Mouse (Mus musculus): ENCODE measurements around the gene Abcb6.

Gene Abcb6

GRCm38 (mm10) chr1:75142301-75143261 lies 37.6 kb downstream of the Abcb6 start, which contains the start of the genes Cnppd1 and Retreg2:
Gene Cnppd1 (minus strand): TSS chr1:75142711.
Gene Retreg2 (plus strand): TSS chr1:75142778.
- DNase-seq: peak; percentile 98

GRCm38 (mm10) chr1:75141486-75142190 lies 38.6 kb downstream of the Abcb6 start:
- peak; percentile 82 for DNase-seq

GRCm38 (mm10) chr1:75140601-75141190 lies 39.5 kb downstream of the Abcb6 start:
- peak; percentile 18 for DNase-seq

DNA sequence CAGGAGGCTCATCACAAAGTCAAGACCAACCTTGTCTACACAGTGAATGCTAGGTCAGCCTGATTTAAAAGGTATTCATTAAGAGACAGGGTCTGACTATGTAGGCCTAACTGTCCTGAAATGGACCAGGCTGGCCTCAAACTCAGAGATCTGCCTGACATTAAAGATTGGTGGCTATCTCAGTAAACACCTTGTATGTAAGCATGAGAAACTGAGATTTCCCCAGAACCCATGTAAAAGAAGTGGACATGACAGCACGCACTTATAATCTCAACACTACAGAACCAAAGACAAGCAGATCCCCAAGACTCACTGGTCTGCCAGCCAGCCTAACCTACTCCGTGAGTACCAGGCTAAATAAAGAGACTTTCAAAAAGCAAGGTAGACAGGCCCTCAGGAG lies 41.7 kb downstream of the Abcb6 start:
- DNase-seq: no peak

- no peak for DNase-seq
Observed at GRCm38 (mm10) chr1:75136730-75137129, 43.5 kb downstream of the Abcb6 start.

DNA sequence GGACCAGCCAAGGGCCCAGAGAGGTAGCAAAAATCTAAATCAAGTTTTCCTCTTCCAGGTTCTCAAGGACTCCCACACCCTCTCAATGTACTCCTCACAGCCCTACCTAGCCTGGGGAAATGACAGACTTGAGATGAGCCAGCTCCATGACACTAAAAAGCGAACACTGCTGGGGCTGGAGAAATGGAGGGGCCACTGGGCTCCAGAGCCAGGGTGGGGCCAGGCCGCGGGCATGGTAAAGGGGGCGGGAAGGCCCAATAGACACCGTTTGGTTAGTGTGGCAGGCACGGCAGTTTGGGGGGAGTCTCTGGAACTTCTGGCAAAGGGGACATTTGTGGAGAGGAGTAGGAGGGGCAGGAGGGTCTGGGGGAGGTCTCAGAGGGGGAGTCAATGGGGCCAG lies 43.9 kb downstream of the Abcb6 start:
- DNase-seq: no peak

- no peak for DNase-seq
Observed at GRCm38 (mm10) chr1:75133421-75134207, 46.6 kb downstream of the Abcb6 start, which contains the start of gene Slc23a3. Gene Slc23a3 (minus strand): TSS chr1:75133890.

- DNase-seq: no peak
Observed at GRCm38 (mm10) chr1:75128641-75129040, 51.6 kb downstream of the Abcb6 start.

- no peak for DNase-seq
Observed at GRCm38 (mm10) chr1:75125418-75125817, 54.8 kb downstream of the Abcb6 start.

GRCm38 (mm10) chr1:75124346-75125321 lies 55.6 kb downstream of the Abcb6 start, which contains the start of gene Nhej1:
Gene Nhej1 (minus strand): TSS chr1:75125200.
- peak; percentile 97 for DNase-seq

DNA sequence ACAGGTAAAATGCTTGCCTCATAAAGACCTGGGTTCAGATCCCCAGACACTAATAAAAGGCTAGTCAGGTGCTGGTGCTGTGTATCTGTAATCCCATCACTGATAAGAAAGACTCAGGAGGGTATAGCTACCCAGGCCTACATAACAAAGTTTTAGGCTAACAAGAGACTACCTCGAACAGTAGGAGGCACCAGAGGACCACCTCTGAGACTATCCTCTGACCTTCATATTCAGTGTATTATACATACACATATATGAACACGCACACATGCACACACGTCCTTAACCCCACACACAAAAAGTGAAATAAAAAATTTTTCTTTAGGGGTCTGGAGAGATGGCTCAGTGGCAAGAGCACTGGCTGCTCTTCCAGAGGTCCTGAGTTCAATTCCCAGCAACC lies 58.0 kb downstream of the Abcb6 start:
- peak; percentile 59 for DNase-seq

Data from thymus, postnatal 14 days (tissue).